Mouse (Mus musculus) intestine, postnatal 0 days (tissue): ENCODE data around the gene Gldn. TPM values are rescaled to one million over a fixed set of nuclear protein-coding genes. Genes with fewer than 3 reads are reported as not detected.

Experiments
- ATAC-seq: fragments of 200-750 bp; cut with Nextera tagmentation; 2 replicates; pipeline ENCODE4 v1.8.0; 2017; ENCODE audit warnings: mild to moderate bottlenecking, moderate TSS enrichment, moderate library complexity
- H3K27ac ChIP-seq: fragments of 300-500 bp; sonication (generic); 2 replicates; pipeline ENCODE4 v1.5.1; 2014; ENCODE audit warnings: mild to moderate bottlenecking, low read depth, low read length, moderate library complexity
- H3K27me3 ChIP-seq: fragments of 300-500 bp; sonication (generic); replicated peaks from 2 replicates; pipeline ENCODE4 v1.6.1; 2014; ENCODE audit warnings: low read length, mixed read lengths; ENCODE audit not compliant: control insufficient read depth, insufficient read depth
- H3K36me3 ChIP-seq: fragments of 300-500 bp; sonication (generic); 2 replicates; pipeline ENCODE4 v1.6.1; 2014; ENCODE audit warnings: mild to moderate bottlenecking, moderate library complexity; ENCODE audit not compliant: control insufficient read depth, insufficient read depth
- H3K4me1 ChIP-seq: fragments of 300-500 bp; sonication (generic); replicated peaks from 2 replicates; pipeline ENCODE4 v1.6.1; 2014; ENCODE audit warnings: antibody characterized with exemption, low read length, mixed read lengths; ENCODE audit not compliant: control insufficient read depth, insufficient read depth
- H3K4me2 ChIP-seq: fragments of 300-500 bp; sonication (generic); replicated peaks from 2 replicates; pipeline ENCODE4 v1.6.1; 2014; ENCODE audit warnings: low read depth, mild to moderate bottlenecking, moderate library complexity
- H3K4me3 ChIP-seq: fragments of 300-500 bp; sonication (generic); 2 replicates; pipeline ENCODE4 v1.5.1; 2014; ENCODE audit warnings: low read depth, low read length
- H3K9ac ChIP-seq: fragments of 300-500 bp; sonication (generic); 2 replicates; pipeline ENCODE4 v1.6.1; 2014; ENCODE audit warnings: mild to moderate bottlenecking, low read depth, low read length
- H3K9me3 ChIP-seq: fragments of 300-500 bp; sonication (generic); 2 replicates; pipeline ENCODE4 v1.6.1; 2016; ENCODE audit warnings: mixed run types; ENCODE audit not compliant: control insufficient read depth
- CTCF ChIP-seq: sonication (generic); IDR thresholded peaks from 2 replicates; pipeline ENCODE4 v1.5.1; 2016; ENCODE audit warnings: low read depth, mild to moderate bottlenecking, control low read depth, antibody characterized with exemption, moderate library complexity
- WGBS: fragments of 180-500 bp; shearing (Covaris S2); extraction: QIAGEN DNeasy Blood & Tissue Kit; methylation state at CpG from one replicate; pipeline ENCODE4 v1.1.7; 2014; 5-methylcytosine and 5-hydroxymethylcytosine counted together
- polyA plus RNA-seq: library from polyadenylated mRNA; unstranded; fragments of >200 nt; fragmentation: Nextera tagmentation; extraction: Ambion mirVana; gene quantifications from 2 replicates; pipeline ENCODE4 v1.2.1, GENCODE M21; 2015

Gene Gldn
- polyA plus RNA-seq, 1 experiment from 2014 or later: not detected

DNA sequence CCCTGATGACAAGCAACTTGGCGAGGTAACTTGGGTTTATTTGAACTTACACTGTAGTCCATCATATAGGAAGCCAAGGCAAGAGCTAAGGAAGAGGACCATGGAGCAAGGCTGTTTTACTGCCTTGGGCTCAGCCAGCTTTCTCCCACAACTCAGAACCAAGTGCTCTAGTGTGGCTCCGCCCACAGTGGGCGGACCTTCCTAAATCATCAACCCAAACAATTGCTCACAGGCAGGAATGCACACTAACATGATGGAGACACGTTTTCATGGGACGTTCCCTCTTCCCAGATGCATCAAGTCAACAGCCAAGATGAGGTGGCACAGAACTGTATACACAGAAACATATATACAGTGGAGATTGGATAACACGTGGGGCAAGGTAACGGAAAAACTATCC is 55.7 kb downstream of the Gldn start:
- 70% methylated on average over 7 of the region's 7 CpGs for WGBS
- Histone ChIP-seq H3K9me3 (no peaks in the 10 kb centered on the region), H3K4me1 (no peaks in the 10 kb centered on the region), H3K27ac (no peak overlapping the region), H3K27me3 (no peaks in the 10 kb centered on the region), H3K4me3 (no peak overlapping the region), H3K4me2 (no peak overlapping the region), H3K9ac (no peak overlapping the region), H3K36me3 (no peaks in the 10 kb centered on the region)
- TF ChIP-seq CTCF: no peak
- ATAC-seq: no peak

DNA sequence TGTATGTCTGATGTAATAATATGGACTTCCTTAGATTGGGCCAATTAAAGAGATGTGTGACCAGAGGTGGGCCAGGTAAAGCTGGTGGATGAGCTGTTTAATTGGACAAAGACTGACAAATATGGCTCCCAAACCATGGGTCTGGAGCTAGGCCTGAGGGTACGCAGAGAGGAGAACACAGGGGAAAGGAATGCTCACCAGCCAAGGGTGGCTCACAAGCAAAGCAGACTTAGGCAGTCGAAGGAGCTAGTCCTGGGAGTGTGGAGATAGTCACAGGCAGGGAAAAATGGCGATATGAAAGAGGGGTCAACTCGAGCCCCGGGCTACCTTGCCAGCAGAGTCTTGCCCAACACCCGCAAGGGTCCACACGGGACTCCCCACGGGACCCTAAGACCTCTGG is 70.5 kb downstream of the Gldn start:
- H3K9me3 ChIP-seq: no peaks in the 10 kb centered on the region
- no peak for TF ChIP-seq CTCF
- H3K27ac ChIP-seq: no peak overlapping the region
- no peaks in the 10 kb centered on the region for H3K27me3 ChIP-seq
- H3K4me3 ChIP-seq: no peak overlapping the region
- no peak overlapping the region for H3K4me2 ChIP-seq
- H3K36me3 ChIP-seq: no peaks in the 10 kb centered on the region
- H3K4me1 ChIP-seq: no peaks in the 10 kb centered on the region
- H3K9ac ChIP-seq: no peak overlapping the region
- no peak for ATAC-seq
- WGBS: 95% methylated on average over 6 of the region's 8 CpGs

Other genes starting within 250 kb of the Gldn start
- gene Tnfaip8l3, start 218.1 kb upstream of the Gldn start, polyA plus RNA-seq: 0.46 and 0.52 TPM in 2 replicates
- gene Cyp19a1, start 18.4 kb upstream of the Gldn start, polyA plus RNA-seq: not detected in 2 replicates
- gene Dmxl2, start 215.1 kb downstream of the Gldn start, polyA plus RNA-seq: 5.2 and 6.4 TPM in 2 replicates